Mouse (Mus musculus): ENCODE data around the gene Pik3r2.

- TF ChIP-seq UBTF (IDR thresholded peaks at IDR 0.05; ENCODE audit: borderline replicate concordance, insufficient read depth, low read depth, low read length), result no peak
- no peak for TF ChIP-seq RCOR1 (IDR thresholded peaks at IDR 0.05; ENCODE audit: low read depth, low read length)
- TF ChIP-seq CTCF (IDR thresholded peaks at IDR 0.05 in 2 of 3, conservative IDR thresholded peaks at IDR 0.05 in 1 of 3; ENCODE audit: control insufficient read depth in 1 of 3, insufficient read depth in 1 of 3, low read depth in 2 of 3, low read length in 3 of 3, poor library complexity in 1 of 3, severe bottlenecking in 1 of 3), result no peak
- peak; percentile 84 to 90 for TF ChIP-seq POLR2A (IDR thresholded peaks at IDR 0.05; ENCODE audit: control insufficient read depth in 1 of 2, insufficient read depth in 1 of 2, low read depth in 1 of 2, low read length in 2 of 2, poor library complexity in 1 of 2)
- TF ChIP-seq MAX (IDR thresholded peaks at IDR 0.05; ENCODE audit: low read length), result peak; percentile 48; the same call in 1 of the 2 replicates
- TF ChIP-seq NELFE (IDR thresholded peaks at IDR 0.05; ENCODE audit: low read depth, low read length), result peak; percentile 92
- no peak for TF ChIP-seq ETS1 (IDR thresholded peaks at IDR 0.05; ENCODE audit: low read depth, low read length)
- TF ChIP-seq MYC (IDR thresholded peaks at IDR 0.05; ENCODE audit: low read depth, low read length), result no peak
- TF ChIP-seq ZMIZ1 (IDR thresholded peaks at IDR 0.05; ENCODE audit: low read depth, low read length), result 0 out of 2 replicates have a peak, but pooled peaks have one; percentile 39
- no peak for TF ChIP-seq CHD2 (IDR thresholded peaks at IDR 0.05; ENCODE audit: low read length)
- TF ChIP-seq GATA1 (IDR thresholded peaks at IDR 0.05; ENCODE audit: low read depth, low read length), result no peak
These were observed 15.6 kb upstream of the Pik3r2 start for GRCm38 (mm10) chr8:70791975-70792691.
